Mouse (Mus musculus) 3134 (cell line): ENCODE results near the gene Ehbp1l1.
A peak's percentile ranks its signal among the peaks of the same experiment; 100 is the strongest.

ENCODE experiments used
- DNase-seq: peaks from one replicate; pipeline ENCODE4 v3.0.0-alpha.2; 2011; ENCODE audit warnings: low spot score; ENCODE audit not compliant: insufficient read length; ENCODE audit errors: extremely low read depth

Gene Ehbp1l1

GRCm38 (mm10) chr19:5725767-5726515 is at the start of gene Ehbp1l1:
Gene Ehbp1l1 (minus strand): TSS chr19:5726317.
- peak; percentile 85 for DNase-seq

GRCm38 (mm10) chr19:5770925-5771860 is 45.1 kb upstream of the Ehbp1l1 start, which contains the start of gene Scyl1:
Gene Scyl1 (minus strand): TSS chr19:5771419.
- DNase-seq = peak; percentile 92

GRCm38 (mm10) chr19:5770311-5770710 is 44.2 kb upstream of the Ehbp1l1 start:
- no peak for DNase-seq

GRCm38 (mm10) chr19:5767271-5767670 is 41.2 kb upstream of the Ehbp1l1 start:
- DNase-seq = no peak

- DNase-seq = no peak
Observed at GRCm38 (mm10) chr19:5763163-5763562, 37.0 kb upstream of the Ehbp1l1 start.

GRCm38 (mm10) chr19:5758878-5759403 is 32.8 kb upstream of the Ehbp1l1 start:
- no peak for DNase-seq

- DNase-seq = no peak
Observed at GRCm38 (mm10) chr19:5756991-5757636, 31.0 kb upstream of the Ehbp1l1 start.

GRCm38 (mm10) chr19:5756321-5756985 is 30.3 kb upstream of the Ehbp1l1 start:
- no peak for DNase-seq

GRCm38 (mm10) chr19:5751742-5752141 is 25.6 kb upstream of the Ehbp1l1 start:
- no peak for DNase-seq

- no peak for DNase-seq
Observed at GRCm38 (mm10) chr19:5750951-5751350, 24.8 kb upstream of the Ehbp1l1 start.

- DNase-seq = peak; percentile 76
Observed at GRCm38 (mm10) chr19:5749476-5749875, 23.4 kb upstream of the Ehbp1l1 start.

- no peak for DNase-seq
Observed at GRCm38 (mm10) chr19:5746907-5747363, 20.8 kb upstream of the Ehbp1l1 start.

- DNase-seq = no peak
Observed at GRCm38 (mm10) chr19:5745756-5746710, 19.9 kb upstream of the Ehbp1l1 start.

- DNase-seq = peak; percentile 90
Observed at GRCm38 (mm10) chr19:5743576-5743975, 17.5 kb upstream of the Ehbp1l1 start.

GRCm38 (mm10) chr19:5742241-5742641 is 16.1 kb upstream of the Ehbp1l1 start:
- DNase-seq = peak; percentile 54

- DNase-seq = peak; percentile 86
Observed at GRCm38 (mm10) chr19:5741641-5742240, 15.6 kb upstream of the Ehbp1l1 start.

GRCm38 (mm10) chr19:5740320-5741317 is 14.5 kb upstream of the Ehbp1l1 start, which contains the start of gene Ltbp3:
Gene Ltbp3 (plus strand): TSS chr19:5740904.
- peak; percentile 69 for DNase-seq
